Mouse (Mus musculus): Measurements from ENCODE around the gene Fbxl18. TPM values are rescaled to one million over a fixed set of nuclear protein-coding genes. Genes with fewer than 3 reads are reported as not detected.

Gene Fbxl18
- 1 to 10 TPM; 3.7 to 5.2 (median 4.7) TPM for total RNA-seq (2022)

GRCm38 (mm10) chr5:142894918-142895613 is at the start of gene Fbxl18:
Gene Fbxl18, minus strand, starts transcription at chr5:142895421.
- DNase-seq (ENCODE audit: low spot score), result peak; percentile 90

GRCm38 (mm10) chr5:142940393-142940792 is 45.2 kb upstream of the Fbxl18 start:
- DNase-seq (ENCODE audit: low spot score), result no peak

DNA sequence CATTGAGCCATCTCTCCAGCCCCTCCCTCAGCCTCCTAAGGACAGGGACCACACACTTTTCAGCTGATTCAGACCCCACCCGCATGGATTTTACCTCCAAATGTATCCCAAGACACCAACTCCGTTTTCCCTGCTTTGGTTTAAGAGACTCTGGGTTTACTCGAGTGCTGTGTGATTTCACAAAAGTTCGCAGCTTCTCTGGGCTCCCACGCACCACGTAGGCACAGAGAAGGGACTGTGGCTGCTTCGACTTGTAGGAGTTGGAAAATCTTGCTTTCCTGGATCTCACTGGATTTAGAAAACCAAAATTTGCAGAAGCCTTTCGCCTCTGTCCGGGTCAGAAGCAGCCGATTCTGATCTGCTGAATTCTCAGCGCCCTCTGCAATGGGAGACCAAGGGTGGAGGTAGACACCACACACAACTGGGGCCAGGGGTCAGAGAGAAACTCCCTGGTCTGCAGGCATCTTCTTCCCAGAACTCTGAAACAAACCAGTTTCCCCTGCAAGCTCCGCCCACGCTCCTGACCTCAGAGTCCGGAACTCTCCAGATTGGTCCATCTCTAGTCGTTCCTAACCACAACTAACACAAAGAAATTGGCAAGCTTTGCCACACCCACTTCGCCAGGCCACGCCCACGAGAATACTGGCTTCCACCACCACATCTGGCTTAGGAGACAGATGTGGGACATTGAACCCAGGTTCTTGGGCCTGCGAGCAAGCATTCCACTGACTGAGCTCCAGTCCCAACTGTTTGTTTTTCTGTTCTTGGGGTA is 42.9 kb upstream of the Fbxl18 start:
- no peak for DNase-seq (ENCODE audit: low spot score)

DNA sequence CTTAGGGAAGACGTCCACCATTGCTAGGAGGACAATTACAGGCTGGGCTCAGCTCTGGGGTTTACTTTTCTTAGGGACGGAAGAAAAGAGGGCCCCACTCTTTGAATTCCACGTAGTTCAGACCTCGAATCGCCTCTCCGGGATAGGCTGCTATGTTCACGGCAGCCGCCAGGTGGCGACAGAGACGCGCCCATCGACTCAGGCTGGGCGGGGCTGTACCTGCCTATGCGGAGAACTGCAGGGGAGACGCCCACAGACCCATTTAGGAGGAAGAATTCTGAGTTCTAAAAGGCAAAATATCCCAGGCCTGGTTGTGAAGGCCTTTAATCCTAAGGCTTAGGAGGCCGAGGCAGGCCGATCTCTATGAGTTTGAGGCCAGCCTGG is 41.1 kb upstream of the Fbxl18 start:
- DNase-seq (ENCODE audit: low spot score), result peak; percentile 75

DNA sequence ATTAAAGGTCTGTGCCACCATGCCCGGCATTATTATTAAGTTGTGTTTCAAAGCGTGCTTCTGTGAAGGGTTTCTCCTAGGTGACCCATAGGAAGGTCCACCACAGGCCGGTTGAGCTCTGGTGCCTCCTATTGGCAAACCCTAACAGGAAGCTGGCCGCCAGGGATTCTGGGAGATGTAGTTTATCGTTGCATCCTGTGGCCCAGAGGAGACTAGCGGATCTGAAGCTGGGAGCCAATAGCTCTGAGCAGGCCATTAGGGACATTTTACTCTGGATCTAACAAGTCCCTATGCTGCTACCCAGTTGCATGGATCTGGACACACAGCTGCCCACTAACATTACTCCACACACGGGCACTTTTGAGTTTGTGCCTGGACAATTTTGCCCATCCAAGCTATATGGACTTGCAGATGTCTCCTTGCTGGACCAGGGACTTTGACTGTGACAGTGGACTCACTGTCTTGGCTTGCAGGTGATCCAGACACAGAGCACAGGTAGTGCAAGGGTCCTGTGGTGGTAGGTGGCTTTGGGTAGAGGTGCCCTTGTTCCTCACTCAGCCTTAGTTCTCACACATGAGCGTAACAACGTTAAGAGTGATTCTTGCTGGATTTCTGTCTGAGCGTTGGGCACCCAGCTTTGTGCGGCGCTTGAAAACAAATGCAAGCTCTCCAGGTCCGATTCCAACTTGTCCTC is 40.6 kb upstream of the Fbxl18 start:
- DNase-seq (ENCODE audit: low spot score), result peak; percentile 86

- DNase-seq (ENCODE audit: low spot score), result no peak
Measured at GRCm38 (mm10) chr5:142932731-142933130, 37.5 kb upstream of the Fbxl18 start.

GRCm38 (mm10) chr5:142932084-142932685 is 37.0 kb upstream of the Fbxl18 start:
- peak; percentile 92 for DNase-seq (ENCODE audit: low spot score)

GRCm38 (mm10) chr5:142931241-142931745 is 36.1 kb upstream of the Fbxl18 start:
- DNase-seq (ENCODE audit: low spot score), result no peak

GRCm38 (mm10) chr5:142929400-142929752 is 34.2 kb upstream of the Fbxl18 start:
- DNase-seq (ENCODE audit: low spot score), result no peak

DNA sequence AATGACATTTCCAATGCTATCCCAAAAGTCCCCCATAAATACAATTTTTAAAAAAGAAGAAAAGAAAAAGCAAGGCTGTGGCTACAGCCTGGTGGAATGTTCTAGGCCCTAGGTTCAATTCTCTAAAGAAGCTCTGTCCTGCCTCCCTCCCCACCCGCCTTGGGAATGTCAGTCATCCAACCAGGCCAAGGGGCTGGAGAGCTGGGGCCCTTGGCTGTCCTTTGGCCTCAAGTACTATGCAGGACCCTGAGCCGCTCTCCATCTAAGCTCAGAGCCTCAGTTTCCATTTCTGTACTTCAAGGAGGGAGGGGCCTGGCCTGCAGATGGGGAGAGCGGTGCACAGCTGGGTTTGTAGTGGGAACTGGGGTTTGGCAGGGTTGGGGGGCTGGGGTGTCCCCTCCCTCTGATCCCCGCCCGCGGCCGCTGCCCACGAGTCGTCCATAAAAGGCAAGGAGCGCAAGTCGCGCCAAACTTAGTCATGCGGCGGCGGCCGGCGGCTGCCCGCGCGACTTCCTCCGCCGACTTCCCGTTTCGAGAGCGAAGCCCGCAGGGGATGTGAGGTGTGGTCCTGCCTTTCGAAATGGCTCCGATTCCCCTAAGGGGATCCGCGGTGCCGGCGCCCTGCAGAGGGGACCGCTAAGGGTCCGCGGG is 33.7 kb upstream of the Fbxl18 start:
- DNase-seq (ENCODE audit: low spot score), result peak; percentile 92

DNA sequence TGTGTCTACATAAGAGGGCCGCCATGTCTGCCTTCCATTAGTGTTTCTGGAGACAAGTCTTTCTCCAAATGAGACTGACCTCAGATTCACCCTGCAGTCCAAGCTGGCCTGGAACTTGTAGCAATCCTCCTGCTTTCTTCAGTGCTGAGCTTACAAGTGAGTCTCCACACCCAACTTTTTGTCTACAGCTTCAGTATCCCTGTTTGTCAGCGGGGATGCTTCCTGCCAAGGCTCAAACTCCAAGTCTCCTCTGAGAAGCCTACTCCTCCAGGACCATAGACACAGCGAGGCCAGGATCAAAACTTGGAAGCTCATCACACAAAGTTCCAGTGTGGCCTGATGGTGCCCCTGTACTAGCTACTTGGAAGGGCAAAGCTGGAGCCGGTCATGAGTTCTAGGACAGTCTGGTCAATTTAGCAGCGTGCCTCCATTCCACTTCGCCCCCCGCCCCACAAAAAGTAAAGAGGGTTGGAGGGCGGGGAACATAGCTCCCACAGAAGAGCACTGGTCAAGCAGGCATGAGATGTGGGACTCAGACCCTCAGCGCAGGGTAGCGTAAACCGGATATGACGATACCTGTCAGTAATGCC is 32.2 kb upstream of the Fbxl18 start:
- DNase-seq (ENCODE audit: low spot score), result no peak

DNA sequence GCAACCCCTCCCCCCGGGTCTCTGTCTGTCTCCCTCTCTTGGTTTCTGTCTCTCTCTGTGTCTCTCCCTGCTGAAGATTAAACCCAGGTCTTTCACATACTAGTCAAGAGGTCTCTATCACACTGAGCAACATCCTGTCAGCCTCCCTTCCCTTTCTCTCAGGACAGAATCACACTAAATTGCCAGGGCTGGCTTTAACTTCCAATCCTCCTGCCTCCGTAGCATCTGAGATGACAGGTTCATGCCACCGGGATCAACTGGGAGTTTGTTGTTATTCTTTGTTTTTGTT is 31.7 kb upstream of the Fbxl18 start:
- no peak for DNase-seq (ENCODE audit: low spot score)

DNA sequence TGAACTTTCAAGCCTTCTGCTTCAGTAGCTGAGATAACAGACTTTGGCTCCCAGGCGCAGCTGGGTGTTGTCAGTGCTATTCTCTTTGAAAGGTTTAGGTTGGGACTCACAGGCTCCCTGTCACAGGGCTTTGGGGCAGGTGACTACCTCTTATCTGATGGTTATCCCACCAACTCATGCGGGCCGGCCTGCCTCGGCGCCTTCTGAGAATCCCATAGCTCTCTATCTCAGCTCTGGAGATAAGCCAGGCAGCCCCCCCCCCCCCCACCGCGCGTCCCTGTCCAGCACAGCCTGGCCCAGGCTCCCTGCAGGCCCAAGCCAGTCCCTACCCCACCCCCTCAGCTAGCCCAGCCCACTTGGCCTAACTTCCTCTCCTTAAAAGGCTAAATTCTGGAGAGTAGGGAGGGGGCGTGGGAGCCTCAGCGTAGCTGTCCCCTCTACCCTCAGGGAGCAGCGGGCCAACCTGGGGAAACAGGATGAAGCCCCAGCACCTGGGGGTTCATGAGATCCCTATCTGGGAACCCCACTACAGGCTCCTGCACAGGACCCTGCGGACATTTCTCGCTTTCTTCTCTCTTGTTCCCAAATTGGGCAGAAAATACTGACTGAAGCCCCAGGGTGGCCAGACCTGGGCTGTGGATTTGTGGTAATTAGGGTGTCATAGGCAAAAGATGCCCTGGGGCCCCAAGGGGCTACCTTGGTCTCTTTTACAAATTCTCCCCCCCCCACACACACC is 31.2 kb upstream of the Fbxl18 start:
- peak; percentile 74 for DNase-seq (ENCODE audit: low spot score)

GRCm38 (mm10) chr5:142924336-142924959 is 29.2 kb upstream of the Fbxl18 start:
- DNase-seq (ENCODE audit: low spot score), result no peak

DNA sequence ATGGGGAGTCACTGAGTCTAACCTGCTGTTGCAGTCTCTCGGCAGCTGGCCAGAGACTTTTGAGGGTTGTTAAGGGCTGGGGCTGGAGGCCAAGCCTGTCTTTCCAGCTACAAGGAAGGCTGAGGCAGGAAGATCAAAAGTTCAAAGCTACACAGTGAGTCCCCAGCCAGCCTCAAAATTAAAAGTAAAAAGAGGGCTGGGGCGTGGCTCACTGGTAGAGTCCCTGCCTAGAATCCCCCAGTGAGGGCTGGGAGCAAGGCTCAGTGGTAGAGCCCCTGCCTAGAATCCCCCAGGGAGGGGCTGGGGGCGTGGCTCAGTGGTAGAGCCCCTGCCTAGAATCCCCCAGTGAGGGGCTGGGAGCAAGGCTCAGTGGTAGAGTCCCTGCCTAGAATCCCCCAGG is 28.6 kb upstream of the Fbxl18 start:
- DNase-seq (ENCODE audit: low spot score), result no peak

DNA sequence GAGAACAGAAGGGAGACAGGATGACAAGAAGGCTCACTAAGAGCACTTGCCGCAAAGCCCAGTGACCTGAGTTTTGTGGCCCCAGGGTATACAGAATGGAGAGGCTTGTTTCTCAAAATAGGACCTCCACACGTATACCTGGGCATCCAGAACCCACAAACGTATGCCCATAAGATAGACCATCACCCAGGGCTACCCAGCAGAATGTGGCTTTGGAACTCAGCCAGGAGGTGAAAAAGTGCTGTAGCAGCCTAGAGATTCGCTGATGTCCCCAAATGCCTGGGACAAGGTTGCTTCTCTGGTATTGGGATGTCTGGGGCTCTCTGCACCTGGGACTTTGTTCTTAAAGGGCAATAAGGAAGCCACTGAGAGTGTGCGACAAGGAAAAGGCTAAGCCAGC is 27.0 kb upstream of the Fbxl18 start:
- no peak for DNase-seq (ENCODE audit: low spot score)

DNA sequence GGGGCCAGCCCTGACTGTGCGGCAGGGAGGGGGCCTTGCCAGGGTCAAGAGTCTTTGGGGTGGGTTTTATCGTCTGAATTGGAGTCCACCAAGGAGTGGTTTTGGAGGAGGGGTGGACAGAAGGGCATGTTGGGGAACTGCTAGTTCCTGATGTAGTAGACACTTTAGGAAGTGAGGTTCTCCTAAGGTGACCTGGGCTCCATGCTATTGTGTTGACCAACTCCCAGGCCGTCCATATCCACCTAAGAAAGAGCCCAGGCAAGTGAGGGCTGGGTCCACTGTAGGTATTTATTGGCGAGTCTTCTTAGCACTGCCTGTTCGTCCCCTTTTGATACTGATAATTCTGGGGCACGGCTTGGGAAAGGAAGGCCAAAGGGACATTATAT is 25.8 kb upstream of the Fbxl18 start:
- DNase-seq (ENCODE audit: low spot score), result no peak

DNA sequence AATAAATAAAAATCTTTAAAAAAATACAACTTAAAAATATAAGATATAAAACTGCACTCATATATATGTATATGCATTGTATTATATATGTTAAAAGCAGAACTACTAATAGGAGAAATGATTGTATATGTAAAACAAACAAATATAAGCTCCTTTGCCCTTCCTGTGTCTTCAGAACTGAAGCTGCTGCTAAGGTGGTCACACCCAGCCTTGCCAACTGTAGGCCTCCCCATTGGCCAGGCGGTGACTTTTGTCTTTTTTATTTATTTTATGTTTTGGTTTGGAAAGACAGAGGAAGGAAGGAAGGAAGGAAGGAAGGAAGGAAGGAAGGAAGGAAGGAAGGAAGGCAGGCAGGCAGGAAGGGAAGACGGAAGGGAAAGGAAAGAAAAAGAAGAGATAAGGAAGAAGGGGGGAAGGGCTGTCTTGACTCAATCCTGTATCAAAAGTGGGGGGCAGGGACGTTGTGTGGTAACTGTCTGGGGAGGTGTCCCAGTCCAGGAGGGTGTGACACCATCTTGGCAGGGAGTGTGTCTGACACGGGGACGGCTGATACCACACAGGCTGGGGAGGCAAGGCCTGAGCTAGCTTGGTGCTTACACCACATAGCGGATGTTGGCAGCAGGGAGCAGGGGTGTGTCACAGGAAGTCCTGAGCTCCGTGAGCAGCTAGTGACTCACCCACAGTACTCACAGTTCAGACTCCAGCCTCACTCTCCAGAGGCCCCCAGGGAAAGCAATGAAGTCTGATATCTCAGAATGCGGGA is 25.3 kb upstream of the Fbxl18 start:
- DNase-seq (ENCODE audit: low spot score), result peak; percentile 92

DNA sequence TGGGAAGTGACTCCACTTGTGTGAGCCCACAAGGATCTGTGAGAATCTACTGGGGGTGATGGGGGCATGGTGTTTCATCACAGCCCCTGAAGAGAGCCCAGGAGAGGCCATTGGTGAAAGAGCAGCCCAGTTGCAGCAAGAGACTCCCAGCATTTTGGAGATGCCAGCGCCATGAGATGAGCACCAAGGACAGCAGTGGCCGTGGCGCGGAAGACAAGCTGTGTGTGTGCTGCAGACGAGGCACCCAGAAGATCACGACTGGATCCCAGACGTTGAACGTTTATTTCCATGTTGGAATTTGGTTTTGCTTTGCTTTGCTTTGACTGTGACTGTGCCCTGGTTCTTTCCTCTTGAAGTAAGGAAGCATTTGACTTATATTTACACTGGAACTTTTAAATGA is 22.2 kb upstream of the Fbxl18 start:
- DNase-seq (ENCODE audit: low spot score), result no peak

GRCm38 (mm10) chr5:142916593-142916992 is 21.4 kb upstream of the Fbxl18 start:
- no peak for DNase-seq (ENCODE audit: low spot score)
